19 mouse cellular contexts compared by ENCODE assay signal in the genomic region with DNA sequence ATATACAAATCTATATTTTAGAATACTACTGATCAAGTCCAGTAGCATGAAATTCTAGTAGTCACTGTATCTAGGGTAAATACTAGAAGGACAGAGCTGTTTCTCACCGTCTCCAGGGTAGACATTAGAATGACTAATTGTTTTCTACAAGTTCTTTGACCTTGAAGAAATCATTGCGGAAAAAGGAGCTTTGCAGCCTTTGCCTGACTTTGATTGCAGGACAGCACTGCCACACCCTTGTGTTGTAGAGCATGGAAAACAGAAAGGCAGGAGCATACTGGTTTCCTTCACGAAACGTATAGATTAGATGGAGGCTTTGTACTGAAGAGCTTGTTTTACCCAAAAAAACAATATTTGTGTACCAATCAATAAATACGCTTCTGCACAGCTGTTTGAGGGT. TPM values are rescaled to one million over a fixed set of nuclear protein-coding genes. Genes with fewer than 3 reads are reported as not detected.
A peak's percentile ranks its signal among the peaks of the same experiment; 100 is the strongest.
DNase-seq lines count a peak whose midpoint lies in the region; ATAC-seq and TF ChIP-seq lines count a peak whose summit lies in the region.
"Had no signal": no experiment of that assay in that cellular context is flagged by ENCODE, and none has a peak within 500 bp of the region (broad histone marks: within the 10 kb centered on the region; RNA-seq: fewer than 3 reads in every experiment).

No protein-coding gene starts in this region.

- H3K27me3 ChIP-seq in kidney, postnatal 0 days (ENCODE audit: insufficient read depth, low read length): no peaks in the 10 kb centered on the region
- no peaks in the 10 kb centered on the region for H3K27me3 ChIP-seq in ES-Bruce4 (ENCODE audit: control insufficient read depth, insufficient read depth, low read length, poor library complexity, severe bottlenecking)
- no peaks in the 10 kb centered on the region for H3K27me3 ChIP-seq in intestine, postnatal 0 days (replicated peaks; ENCODE audit: control insufficient read depth, insufficient read depth, low read length)
- no peaks in the 10 kb centered on the region for H3K27me3 ChIP-seq in hindbrain, postnatal 0 days (ENCODE audit: insufficient read depth, low read length)
- H3K27me3 ChIP-seq: embryonic facial prominence, embryonic 13.5 days; forebrain, embryonic 13.5 days; heart, embryonic 13.5 days; hindbrain, embryonic 15.5 days had no signal

- TF ChIP-seq POLR2A in ES-Bruce4 (IDR thresholded peaks at IDR 0.05; ENCODE audit: insufficient read depth, low read length): no peak

- no peak for TF ChIP-seq EP300 in ES-Bruce4 (IDR thresholded peaks at IDR 0.05; ENCODE audit: insufficient read depth, low read depth, low read length)

- WGBS in kidney, postnatal 0 days: 56% methylated on average over 5 of the region's 5 CpGs
- WGBS in intestine, postnatal 0 days: 48% methylated on average over 5 of the region's 5 CpGs
- 90% methylated on average over 5 of the region's 5 CpGs for WGBS in hindbrain, postnatal 0 days

- no peaks in the 10 kb centered on the region for H3K9me3 ChIP-seq in kidney, postnatal 0 days (replicated peaks; ENCODE audit: low read length)
- H3K9me3 ChIP-seq in ES-Bruce4 (replicated peaks; ENCODE audit: control insufficient read depth, insufficient read depth, low read length, poor library complexity, severe bottlenecking): peaks cover 7% of the 10 kb centered on the region
- H3K9me3 ChIP-seq in intestine, postnatal 0 days (ENCODE audit: control insufficient read depth): no peaks in the 10 kb centered on the region
- no peaks in the 10 kb centered on the region for H3K9me3 ChIP-seq in hindbrain, postnatal 0 days (ENCODE audit: low read length)
- H3K9me3 ChIP-seq: embryonic facial prominence, embryonic 13.5 days; forebrain, embryonic 13.5 days; hindbrain, embryonic 15.5 days had no signal

- H3K9ac ChIP-seq in kidney, postnatal 0 days (ENCODE audit: low read depth, low read length): no peak overlapping the region
- no peak overlapping the region for H3K9ac ChIP-seq in ES-Bruce4 (ENCODE audit: low read depth, poor library complexity, severe bottlenecking)
- no peak overlapping the region for H3K9ac ChIP-seq in intestine, postnatal 0 days (ENCODE audit: low read depth, low read length)
- H3K9ac ChIP-seq in hindbrain, postnatal 0 days (replicated peaks; ENCODE audit: low read length): no peak overlapping the region
- H3K9ac ChIP-seq: embryonic facial prominence, embryonic 13.5 days; forebrain, embryonic 13.5 days; heart, embryonic 13.5 days; hindbrain, embryonic 15.5 days had no signal

- H3K4me2 ChIP-seq in kidney, postnatal 0 days (ENCODE audit: low read length): no peak overlapping the region
- H3K4me2 ChIP-seq in intestine, postnatal 0 days (replicated peaks; ENCODE audit: low read depth): no peak overlapping the region
- H3K4me2 ChIP-seq in hindbrain, postnatal 0 days (ENCODE audit: low read depth, low read length): no peak overlapping the region
- H3K4me2 ChIP-seq: embryonic facial prominence, embryonic 13.5 days; forebrain, embryonic 13.5 days; heart, embryonic 13.5 days; hindbrain, embryonic 15.5 days had no signal

- H3K4me3 ChIP-seq in kidney, postnatal 0 days (replicated peaks; ENCODE audit: low read depth, low read length): no peak overlapping the region
- H3K4me3 ChIP-seq in ES-Bruce4 (ENCODE audit: low read depth, low read length): no peak overlapping the region
- no peak overlapping the region for H3K4me3 ChIP-seq in intestine, postnatal 0 days (ENCODE audit: low read depth, low read length)
- no peak overlapping the region for H3K4me3 ChIP-seq in hindbrain, postnatal 0 days (ENCODE audit: low read length)
- H3K4me3 ChIP-seq: embryonic facial prominence, embryonic 13.5 days; forebrain, embryonic 13.5 days; heart, embryonic 13.5 days; hindbrain, embryonic 15.5 days had no signal

- H3K36me3 ChIP-seq in kidney, postnatal 0 days (ENCODE audit: insufficient read depth, low read length): no peaks in the 10 kb centered on the region
- H3K36me3 ChIP-seq in ES-Bruce4 (ENCODE audit: control insufficient read depth, insufficient read depth, low read length, poor library complexity, severe bottlenecking): peaks cover 2% of the 10 kb centered on the region; the same call in 1 of the 2 replicates
- no peaks in the 10 kb centered on the region for H3K36me3 ChIP-seq in intestine, postnatal 0 days (ENCODE audit: control insufficient read depth, insufficient read depth)
- no peaks in the 10 kb centered on the region for H3K36me3 ChIP-seq in hindbrain, postnatal 0 days (ENCODE audit: insufficient read depth, low read length)
- H3K36me3 ChIP-seq: embryonic facial prominence, embryonic 13.5 days; hindbrain, embryonic 15.5 days had no signal

- no peak for TF ChIP-seq CTCF in kidney, postnatal 0 days (IDR thresholded peaks at IDR 0.05; ENCODE audit: low read depth)
- no peak for TF ChIP-seq CTCF in ES-Bruce4 (IDR thresholded peaks at IDR 0.05; ENCODE audit: low read depth, low read length)
- TF ChIP-seq CTCF in intestine, postnatal 0 days (IDR thresholded peaks at IDR 0.05; ENCODE audit: low read depth): no peak
- no peak for TF ChIP-seq CTCF in hindbrain, postnatal 0 days (IDR thresholded peaks at IDR 0.05; ENCODE audit: low read depth)

- H3K4me1 ChIP-seq in kidney, postnatal 0 days (replicated peaks; ENCODE audit: insufficient read depth, low read length): no peaks in the 10 kb centered on the region
- no peaks in the 10 kb centered on the region for H3K4me1 ChIP-seq in ES-Bruce4 (ENCODE audit: control insufficient read depth, insufficient read depth, low read length)
- H3K4me1 ChIP-seq in intestine, postnatal 0 days (replicated peaks; ENCODE audit: control insufficient read depth, insufficient read depth, low read length): no peaks in the 10 kb centered on the region
- no peaks in the 10 kb centered on the region for H3K4me1 ChIP-seq in hindbrain, postnatal 0 days (ENCODE audit: insufficient read depth, low read length)
- H3K4me1 ChIP-seq: embryonic facial prominence, embryonic 13.5 days; hindbrain, embryonic 15.5 days had no signal

- ATAC-seq in kidney, postnatal 0 days (replicated peaks; ENCODE audit: low FRiP score, low read depth): no peak
- peak; percentile 51; the same call in 1 of the 2 replicates for ATAC-seq in intestine, postnatal 0 days
- ATAC-seq in hindbrain, postnatal 0 days: no peak
- ATAC-seq: forebrain, embryonic 13.5 days had no signal

- H3K27ac ChIP-seq in kidney, postnatal 0 days: no peak overlapping the region
- H3K27ac ChIP-seq in ES-Bruce4 (ENCODE audit: insufficient read depth, low read length): peak overlapping the region; percentile 90
- no peak overlapping the region for H3K27ac ChIP-seq in intestine, postnatal 0 days (ENCODE audit: low read depth, low read length)
- no peak overlapping the region for H3K27ac ChIP-seq in hindbrain, postnatal 0 days
- H3K27ac ChIP-seq: embryonic facial prominence, embryonic 13.5 days; forebrain, embryonic 13.5 days; heart, embryonic 13.5 days; hindbrain, embryonic 15.5 days had no signal

- DNase-seq in kidney, postnatal 0 days (ENCODE audit: low spot score): peak; percentile 2
- DNase-seq in kidney, postnatal 25 days: no peak
- peak; percentile 92 for DNase-seq in R1 (ENCODE audit: low read depth, low spot score)
- no peak for DNase-seq in hindbrain, postnatal 0 days (ENCODE audit: low spot score)
- DNase-seq in kidney, adult 18-20 months: no peak
- no peak for DNase-seq in thymus, postnatal 14 days
- DNase-seq: adrenal gland, postnatal 14 days; cerebellum, adult 11-12 months; cerebellum, adult 9-10 months; cerebellum, postnatal 25 days; gastrocnemius, postnatal 36 days; heart, adult 11 months; heart, postnatal 36 days had no signal

RNA-seq across cellular contexts. Expression of a gene that starts 52.6 kb away (rescaled TPM):
- 2.9 and 3.1 TPM in 2 replicates for polyA plus RNA-seq in kidney, postnatal 0 days (2015; fragmentation: Nextera tagmentation; extraction: Ambion mirVana)
- 43.3 and 55.4 TPM in 2 replicates for polyA plus RNA-seq in ES-Bruce4 (2011; ENCODE audit: insufficient read depth, insufficient read length, low read depth, missing spikeins)
- polyA plus RNA-seq in intestine, postnatal 0 days (2015; fragmentation: Nextera tagmentation; extraction: Ambion mirVana): 2.6 and 3.0 TPM in 2 replicates
- total RNA-seq in hindbrain, postnatal 0 days (2014; rRNA removed): 1.1 and 2.6 TPM in 2 replicates
- 3.3 and 5.1 TPM in 2 replicates for polyA plus RNA-seq in hindbrain, postnatal 0 days (2015; fragmentation: Nextera tagmentation; extraction: Ambion mirVana)

Comparison
In these comparisons a context has a peak if more than half of its experiments do, and no peak if none do; other contexts are left out.
1. DNase-seq: peak in kidney, postnatal 0 days (single experiment) and R1 (single experiment); none in kidney, postnatal 25 days (0 of 2), hindbrain, postnatal 0 days (single experiment), kidney, adult 18-20 months (single experiment) and thymus, postnatal 14 days (single experiment).